Mouse (Mus musculus) embryo, embryonic 10 days (tissue): ENCODE measurements around the gene Sel1l3.
A peak's percentile ranks its signal among the peaks of the same experiment; 100 is the strongest.

Source experiments
- DNase-seq: peaks from one replicate; pipeline ENCODE4 v3.0.0-alpha.2; 2015; ENCODE audit warnings: low spot score

The Sel1l3 gene

GRCm38 (mm10) chr5:53172908-53173307, 40.8 kb downstream of the Sel1l3 start:
- no peak for DNase-seq

DNA sequence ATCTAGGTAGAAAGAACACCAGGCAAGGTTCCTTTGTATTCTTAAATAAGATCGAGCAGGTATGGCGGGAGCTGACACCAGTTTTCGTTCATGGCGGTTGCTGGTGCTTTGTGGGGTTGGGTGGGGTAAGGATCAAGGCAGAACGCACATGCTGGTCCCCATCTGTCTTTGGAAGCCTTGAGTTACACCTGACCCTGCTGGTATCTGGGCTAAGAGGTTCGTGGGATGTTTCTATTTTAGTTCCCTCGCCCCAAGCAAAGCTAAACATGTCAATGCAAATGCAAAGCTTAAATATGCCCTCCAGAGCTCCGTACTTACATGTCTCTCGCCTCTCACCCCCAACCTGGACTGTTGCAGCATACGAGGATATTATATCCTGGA, 41.5 kb downstream of the Sel1l3 start:
- DNase-seq, result no peak

DNA sequence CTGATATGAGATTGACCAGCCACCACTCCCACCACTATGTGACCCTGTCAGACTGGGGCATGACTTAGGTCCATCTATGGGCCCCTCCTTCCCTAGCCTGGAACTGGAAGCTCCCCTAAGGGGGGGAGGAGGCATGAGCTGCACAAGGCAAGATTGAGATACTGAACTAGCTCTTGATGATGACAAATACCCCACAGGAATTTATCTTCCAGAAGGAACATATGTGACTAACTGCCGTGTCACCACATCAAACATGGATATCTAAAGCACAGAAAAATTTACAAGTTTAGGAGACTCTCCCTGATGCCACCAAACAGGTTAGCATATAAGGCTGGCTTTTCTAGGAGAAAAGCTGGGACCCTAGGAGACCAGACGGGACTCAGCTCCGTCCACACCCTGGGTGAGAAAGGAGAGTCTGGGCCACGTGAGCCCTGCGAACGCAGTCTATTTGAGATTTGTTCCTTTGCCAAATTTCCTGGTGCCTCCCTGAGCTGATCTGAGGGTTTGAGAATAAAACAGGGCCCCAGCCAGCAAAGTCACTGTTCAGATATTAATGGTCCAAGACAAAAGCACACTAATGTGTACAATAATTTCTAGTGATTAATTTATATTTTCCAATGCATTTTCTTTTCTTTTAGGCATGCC, 42.0 kb downstream of the Sel1l3 start:
- DNase-seq, result no peak

GRCm38 (mm10) chr5:53167564-53167963, 46.2 kb downstream of the Sel1l3 start:
- no peak for DNase-seq

- DNase-seq, result no peak
Measured at GRCm38 (mm10) chr5:53165672-53166071, 48.1 kb downstream of the Sel1l3 start.

- DNase-seq, result no peak
Measured at GRCm38 (mm10) chr5:53162436-53162835, 51.3 kb downstream of the Sel1l3 start.

- DNase-seq, result no peak
Measured at GRCm38 (mm10) chr5:53161506-53162186, 52.1 kb downstream of the Sel1l3 start.

GRCm38 (mm10) chr5:53160207-53160606, 53.5 kb downstream of the Sel1l3 start:
- DNase-seq, result no peak

DNA sequence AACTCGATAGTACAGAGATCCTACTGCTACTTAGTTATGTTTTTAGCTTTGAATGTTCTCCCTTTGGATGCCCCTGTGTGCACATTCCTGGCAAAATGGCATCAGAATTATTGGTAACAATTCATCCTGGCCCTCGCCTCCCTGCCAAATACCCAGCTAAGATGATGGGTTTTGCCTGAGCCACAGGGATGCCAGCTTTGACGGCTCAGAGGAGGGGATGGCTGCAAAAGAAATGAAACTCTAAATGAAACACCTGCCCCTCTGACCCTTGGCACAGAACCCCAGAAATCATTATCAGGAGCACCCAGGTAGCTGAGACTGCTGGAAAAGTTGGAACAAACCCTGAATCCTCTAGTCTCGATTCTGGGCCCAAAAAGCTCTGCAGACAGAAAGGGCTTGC, 54.1 kb downstream of the Sel1l3 start:
- no peak for DNase-seq

GRCm38 (mm10) chr5:53159166-53159565, 54.6 kb downstream of the Sel1l3 start:
- no peak for DNase-seq

- no peak for DNase-seq
Measured at GRCm38 (mm10) chr5:53155985-53156679, 57.6 kb downstream of the Sel1l3 start.

DNA sequence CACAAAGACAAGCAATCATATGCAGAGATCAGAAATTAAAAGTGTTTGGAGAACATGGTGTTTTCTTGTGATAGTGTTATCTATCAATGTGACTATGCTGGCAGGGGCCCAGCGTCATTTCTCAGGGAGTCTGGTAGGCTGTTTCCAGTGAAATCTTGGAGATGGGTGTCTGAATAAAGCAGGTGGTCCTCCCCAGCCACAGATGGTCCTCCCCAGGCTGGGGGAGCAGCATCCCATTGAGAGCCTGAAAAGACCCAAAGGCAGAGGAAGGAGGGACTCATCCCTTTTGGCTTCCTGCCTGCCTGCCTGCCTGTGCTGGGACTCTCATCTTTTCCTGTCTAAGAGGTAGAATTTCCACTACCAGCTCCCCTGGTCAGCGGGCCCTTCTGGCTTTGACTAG, 59.2 kb downstream of the Sel1l3 start:
- DNase-seq, result no peak

DNA sequence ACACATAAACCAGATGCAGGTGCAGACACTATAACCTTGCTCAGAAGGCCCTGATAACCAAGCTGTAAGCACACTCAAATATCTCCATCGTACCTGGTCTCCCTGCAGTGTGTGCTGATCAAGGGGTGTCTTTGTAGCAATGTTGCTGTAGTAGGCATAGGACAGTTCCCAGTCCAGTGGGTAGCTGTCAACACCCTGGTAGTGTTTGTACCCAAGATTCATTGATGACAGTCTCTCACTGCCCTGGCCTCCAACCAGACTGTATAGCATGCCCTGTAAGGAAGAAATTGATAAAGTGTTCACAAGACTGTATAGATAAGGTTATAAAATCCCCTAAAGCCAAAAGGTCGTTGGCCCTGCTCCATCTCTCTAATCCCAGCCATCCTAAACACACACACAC, 59.6 kb downstream of the Sel1l3 start:
- no peak for DNase-seq

- no peak for DNase-seq
Measured at GRCm38 (mm10) chr5:53153144-53153543, 60.6 kb downstream of the Sel1l3 start.

GRCm38 (mm10) chr5:53151379-53151960, 62.3 kb downstream of the Sel1l3 start:
- DNase-seq, result no peak

- DNase-seq, result no peak
Measured at GRCm38 (mm10) chr5:53148960-53149685, 64.6 kb downstream of the Sel1l3 start.

DNA sequence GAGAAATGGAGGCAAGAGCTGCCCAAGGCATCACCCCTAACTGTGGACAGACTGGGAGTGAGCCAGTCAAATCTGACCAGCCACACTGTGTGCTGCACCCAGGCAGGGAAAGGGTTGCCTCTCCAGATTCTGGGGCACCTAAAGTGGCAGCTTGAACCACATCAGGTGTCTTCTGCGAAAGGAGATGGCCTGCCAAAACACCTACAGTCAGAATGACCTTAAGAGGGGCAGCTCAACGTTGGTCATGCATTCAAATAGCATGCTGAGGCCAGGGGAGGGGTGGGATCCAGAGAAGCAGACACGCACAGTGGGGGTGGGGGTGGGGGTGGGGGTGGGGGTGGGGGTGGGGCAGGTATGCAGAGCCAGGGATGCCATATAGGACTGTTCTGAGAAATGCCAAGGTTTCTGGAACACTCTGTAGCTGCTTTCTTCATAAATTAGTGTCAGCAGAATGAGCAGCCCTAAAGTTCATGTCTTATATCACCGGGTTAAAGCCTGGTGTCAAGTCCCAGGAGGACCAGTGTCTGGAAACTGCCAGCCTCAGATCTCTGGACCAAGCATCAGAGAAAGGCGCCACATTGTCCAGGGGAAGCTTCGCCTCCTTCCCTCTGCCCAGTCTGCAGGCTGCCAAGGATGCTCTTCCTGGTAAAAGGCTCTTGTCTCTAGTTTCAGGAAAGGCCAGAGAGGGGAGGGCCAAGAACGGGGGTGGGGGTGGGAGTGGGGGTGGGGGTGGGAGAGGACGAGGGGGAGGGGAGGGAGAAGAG, 65.4 kb downstream of the Sel1l3 start:
- DNase-seq, result peak; percentile 18

GRCm38 (mm10) chr5:53147418-53147817, 66.3 kb downstream of the Sel1l3 start:
- DNase-seq, result no peak

DNA sequence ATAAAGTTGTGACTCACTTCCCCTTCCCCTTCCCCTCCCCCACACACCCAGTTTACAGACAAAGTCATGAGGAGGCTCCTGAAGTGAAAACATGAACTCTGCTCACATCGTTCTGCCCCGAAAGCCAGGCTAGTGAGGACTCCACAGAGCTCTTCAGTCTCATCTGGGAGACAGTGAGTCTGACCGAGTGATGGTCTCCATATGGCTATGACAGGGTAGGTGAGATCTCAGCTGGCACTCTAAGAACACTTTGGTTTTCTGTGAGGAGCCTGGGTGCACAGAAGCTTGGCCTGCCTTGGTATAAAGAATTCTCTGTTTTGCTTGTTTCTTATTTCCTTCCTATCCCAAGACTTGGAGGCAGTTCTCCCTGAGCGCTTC, 67.1 kb downstream of the Sel1l3 start:
- DNase-seq, result no peak

DNA sequence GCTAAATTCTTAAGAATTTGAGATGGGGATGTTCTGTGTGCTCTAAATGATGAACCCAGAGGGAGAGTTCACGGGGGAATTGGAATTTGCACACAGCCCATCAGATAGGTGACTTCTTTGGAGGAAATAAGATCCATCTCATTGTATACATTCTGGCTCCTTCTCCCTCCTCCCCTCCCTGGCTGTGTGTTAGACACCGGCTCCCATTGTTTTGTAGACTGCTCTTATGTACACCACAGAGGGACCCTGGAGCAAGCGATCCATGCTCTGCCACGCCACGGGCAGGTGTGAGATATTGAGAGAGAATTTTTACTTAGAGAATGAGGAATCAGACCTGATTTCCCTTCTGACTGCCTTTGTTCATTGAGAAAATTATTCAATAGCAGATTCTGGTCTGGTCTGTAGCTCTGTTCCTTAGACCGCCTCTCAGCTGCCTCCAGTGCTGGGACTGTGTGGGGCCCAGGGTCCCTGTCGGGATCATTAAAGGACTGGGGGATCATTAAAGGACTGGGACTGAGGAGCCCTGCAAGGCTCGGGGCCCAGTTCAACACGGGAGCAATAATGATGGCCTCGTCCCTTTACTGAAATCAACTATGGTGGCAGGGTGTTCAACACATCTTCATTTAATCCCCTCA, 67.6 kb downstream of the Sel1l3 start:
- peak; percentile 12 for DNase-seq

GRCm38 (mm10) chr5:53142587-53142986, 71.1 kb downstream of the Sel1l3 start:
- no peak for DNase-seq
